1 mouse cellular context compared by ENCODE assay signal in the genomic region with DNA sequence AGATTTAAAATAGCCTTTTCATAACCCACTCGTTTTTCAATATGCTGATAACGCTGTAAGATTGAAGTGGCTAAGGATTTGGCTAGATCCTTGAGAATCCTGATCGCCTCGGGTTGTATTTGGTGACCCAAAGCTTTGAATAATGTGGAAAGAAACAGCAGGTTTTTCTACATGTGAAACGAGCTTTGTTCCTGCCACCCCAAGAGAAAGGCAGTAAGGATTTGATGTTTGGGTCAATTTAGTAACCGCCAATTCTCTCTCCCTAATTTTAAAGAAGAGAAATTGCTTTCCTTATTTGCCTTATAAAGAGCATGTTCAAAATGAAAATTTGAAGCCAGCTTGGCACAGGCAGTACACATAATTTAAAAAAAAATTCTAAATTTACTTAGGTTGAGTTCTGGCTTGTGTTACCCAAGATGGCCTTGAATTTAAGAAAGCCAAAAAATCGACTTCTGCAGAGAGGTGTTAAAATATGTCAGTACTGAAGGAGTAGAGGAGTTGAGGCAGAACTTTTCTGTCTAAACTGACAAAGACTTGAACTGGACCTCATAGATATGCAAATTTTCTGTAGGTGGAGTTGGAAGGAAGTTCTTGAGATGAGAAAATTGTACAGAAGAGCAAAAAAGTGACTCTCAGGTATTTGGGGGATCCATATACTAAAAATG.
TF ChIP-seq lines count a peak whose summit lies in the region.

No protein-coding gene starts in this region.

TF ChIP-seq in CH12.LX, 34 proteins besides CTCF, POLR2A, EP300 and RAD21 (continued from another document):
- TF ChIP-seq ETS1 (conservative IDR thresholded peaks at IDR 0.05; ENCODE audit: low read depth, low read length) = no peak
- peak; percentile 76 for TF ChIP-seq NELFE (IDR thresholded peaks at IDR 0.05; ENCODE audit: low read depth, low read length)
- TF ChIP-seq TBP (conservative IDR thresholded peaks at IDR 0.05; ENCODE audit: low read depth, low read length) = peak; percentile 91
- TF ChIP-seq MYC (IDR thresholded peaks at IDR 0.05; ENCODE audit: low read depth, low read length) = 0 out of 2 replicates have a peak, but pooled peaks have one; percentile 16
